Mouse (Mus musculus) C2C12 (cell line): Measurements from ENCODE around the gene Ebf4. TPM values are rescaled to one million over a fixed set of nuclear protein-coding genes. Genes with fewer than 3 reads are reported as not detected.

Source experiments
- H3K27me3 ChIP-seq: one replicate; pipeline ENCODE4 v1.6.1; 2011; ENCODE audit not compliant: control insufficient read depth, insufficient read depth, insufficient read length
- H3K36me3 ChIP-seq: one replicate; pipeline ENCODE4 v1.6.1; 2011; ENCODE audit not compliant: control insufficient read depth, insufficient read depth
- H3K4me3 ChIP-seq: one replicate; pipeline ENCODE4 v1.5.1; 2011; ENCODE audit warnings: mild to moderate bottlenecking, control low read depth; ENCODE audit not compliant: poor library complexity, insufficient read depth, severe bottlenecking
- H3K79me2 ChIP-seq: one replicate; pipeline ENCODE4 v1.6.1; 2011; ENCODE audit not compliant: control insufficient read depth, insufficient read depth
- H3K79me3 ChIP-seq: one replicate; pipeline ENCODE4 v1.6.1; 2011; ENCODE audit warnings: low read depth, control low read depth
- H3ac ChIP-seq: one replicate; pipeline ENCODE3; 2011; ENCODE audit warnings: low read depth; ENCODE audit not compliant: control insufficient read depth, insufficient read length
- CEBPB ChIP-seq: IDR thresholded peaks from one replicate; pipeline ENCODE4 v1.6.1; 2011; ENCODE audit warnings: low read depth, mild to moderate bottlenecking, control low read depth, moderate library complexity
- CTCF ChIP-seq: IDR thresholded peaks from one replicate; pipeline ENCODE4 v1.5.1; 2011; ENCODE audit not compliant: control insufficient read depth, insufficient read depth, insufficient read length
- FOSL1 ChIP-seq: IDR thresholded peaks from one replicate; pipeline ENCODE4 v1.8.0; 2011; ENCODE audit warnings: mild to moderate bottlenecking, low read length; ENCODE audit not compliant: poor library complexity, insufficient read depth, severe bottlenecking
- MAX ChIP-seq: IDR thresholded peaks from one replicate; pipeline ENCODE4 v1.6.1; 2011; ENCODE audit warnings: mild to moderate bottlenecking, control low read depth
- MYOD1 ChIP-seq: IDR thresholded peaks from one replicate; pipeline ENCODE4 v1.6.1; 2011; ENCODE audit warnings: low read depth; ENCODE audit not compliant: control insufficient read depth, insufficient read length
- MYOG ChIP-seq: IDR thresholded peaks from one replicate; pipeline ENCODE4 v1.6.1; 2011; ENCODE audit not compliant: control insufficient read depth, insufficient read length; ENCODE audit errors: extremely low read depth
- USF1 ChIP-seq: IDR thresholded peaks from one replicate; pipeline ENCODE4 v1.6.1; 2011; ENCODE audit warnings: low read depth, mild to moderate bottlenecking, control low read depth, moderate library complexity
- polyA plus RNA-seq: library from polyadenylated mRNA; unstranded; fragments of >200 nt; fragmentation: generic; extraction: Trizol; gene quantifications from one replicate; pipeline ENCODE4 v1.2.1, GENCODE M21; 2012; ENCODE audit warnings: missing spikeins

Gene Ebf4
- polyA plus RNA-seq, 1 experiment = 0.07 TPM

- peaks cover 31% of the 10 kb centered on the region for H3K27me3 ChIP-seq
- H3K79me2 ChIP-seq = no peaks in the 10 kb centered on the region
- TF ChIP-seq MYOG (no peak), MYOD1 (no peak), USF1 (no peak), MAX (no peak), CEBPB (no peak), FOSL1 (no peak), CTCF (no peak)
- H3K4me3 ChIP-seq = no peak overlapping the region
- no peak overlapping the region for H3ac ChIP-seq
- no peaks in the 10 kb centered on the region for H3K79me3 ChIP-seq
- H3K36me3 ChIP-seq = no peaks in the 10 kb centered on the region
Measured at GRCm38 (mm10) chr2:130374951-130375350, 80.0 kb downstream of the Ebf4 start.

GRCm38 (mm10) chr2:130383205-130383604 is 88.2 kb downstream of the Ebf4 start:
- Histone ChIP-seq H3K27me3 (peaks cover 18% of the 10 kb centered on the region), H3K4me3 (no peak overlapping the region), H3ac (no peak overlapping the region)

GRCm38 (mm10) chr2:130383895-130384294 is 88.9 kb downstream of the Ebf4 start:
- H3K36me3 ChIP-seq = no peaks in the 10 kb centered on the region

More at GRCm38 (mm10) chr2:130383205-130383604, 88.2 kb downstream of the Ebf4 start:
- TF ChIP-seq USF1 = no peak
- no peak for TF ChIP-seq MAX
- no peak for TF ChIP-seq MYOG
- TF ChIP-seq CEBPB = no peak
- TF ChIP-seq CTCF = no peak
- TF ChIP-seq FOSL1 = no peak
- no peak for TF ChIP-seq MYOD1
- H3K36me3 ChIP-seq = no peaks in the 10 kb centered on the region
- H3K79me3 ChIP-seq = no peaks in the 10 kb centered on the region
- H3K79me2 ChIP-seq = no peaks in the 10 kb centered on the region

GRCm38 (mm10) chr2:130386212-130386611 is 91.2 kb downstream of the Ebf4 start:
- Histone ChIP-seq H3K79me3 (no peaks in the 10 kb centered on the region), H3K4me3 (no peak overlapping the region), H3ac (no peak overlapping the region), H3K79me2 (no peaks in the 10 kb centered on the region), H3K36me3 (no peaks in the 10 kb centered on the region), H3K27me3 (peaks cover 17% of the 10 kb centered on the region)
- TF ChIP-seq USF1 (no peak), CEBPB (no peak), MYOG (no peak), MYOD1 (no peak), CTCF (no peak)

More at GRCm38 (mm10) chr2:130383895-130384294, 88.9 kb downstream of the Ebf4 start:
- H3K79me2 ChIP-seq = no peaks in the 10 kb centered on the region
- TF ChIP-seq MYOD1 (no peak), CEBPB (no peak), FOSL1 (no peak), CTCF (no peak), MAX (no peak), USF1 (no peak), MYOG (no peak)
- no peaks in the 10 kb centered on the region for H3K79me3 ChIP-seq
- H3ac ChIP-seq = no peak overlapping the region
- no peak overlapping the region for H3K4me3 ChIP-seq
- peaks cover 17% of the 10 kb centered on the region for H3K27me3 ChIP-seq

- Histone ChIP-seq H3K36me3 (no peaks in the 10 kb centered on the region), H3K79me3 (no peaks in the 10 kb centered on the region), H3K27me3 (peaks cover 14% of the 10 kb centered on the region), H3K4me3 (no peak overlapping the region), H3ac (no peak overlapping the region), H3K79me2 (no peaks in the 10 kb centered on the region)
- no peak for TF ChIP-seq CTCF
Measured at GRCm38 (mm10) chr2:130388796-130389195, 93.8 kb downstream of the Ebf4 start.

GRCm38 (mm10) chr2:130390993-130391625 is 96.1 kb downstream of the Ebf4 start:
- H3ac ChIP-seq = no peak overlapping the region
- no peaks in the 10 kb centered on the region for H3K79me2 ChIP-seq
- no peak overlapping the region for H3K4me3 ChIP-seq
- H3K27me3 ChIP-seq = peaks cover 19% of the 10 kb centered on the region
- TF ChIP-seq MAX (no peak), FOSL1 (no peak), MYOD1 (no peak), MYOG (no peak), CEBPB (no peak)
- H3K79me3 ChIP-seq = no peaks in the 10 kb centered on the region
- H3K36me3 ChIP-seq = no peaks in the 10 kb centered on the region
